Mouse (Mus musculus) myocyte (in vitro differentiated cells): ENCODE results near the gene Xxylt1.

ENCODE experiments used
- CEBPB ChIP-seq: IDR thresholded peaks from 2 replicates; pipeline ENCODE4 v1.6.1; 2011; ENCODE audit warnings: mild to moderate bottlenecking, moderate library complexity; ENCODE audit not compliant: poor library complexity, insufficient read depth, severe bottlenecking
- E2F4 ChIP-seq: IDR thresholded peaks from one replicate; pipeline ENCODE4 v1.6.1; 2011; ENCODE audit warnings: mild to moderate bottlenecking, control low read depth, moderate library complexity; ENCODE audit not compliant: insufficient read depth
- MAX ChIP-seq: IDR thresholded peaks from one replicate; pipeline ENCODE4 v1.6.1; 2011; ENCODE audit warnings: low read depth, mild to moderate bottlenecking, control low read depth
- MYOD1 ChIP-seq, 3 experiments: IDR thresholded peaks; one replicate each; pipeline ENCODE4 v1.6.1; 2011; ENCODE audit warnings: control low read depth in 2 of 3, low read depth in 2 of 3, mild to moderate bottlenecking in 2 of 3, moderate library complexity in 1 of 3; ENCODE audit not compliant: insufficient read length in 2 of 3, control insufficient read depth in 1 of 3
- MYOG ChIP-seq, 3 experiments: IDR thresholded peaks; one replicate each; pipeline ENCODE4 v1.6.1; 2011; ENCODE audit warnings: control low read depth in 2 of 3, low read depth in 2 of 3, mild to moderate bottlenecking in 2 of 3; ENCODE audit not compliant: insufficient read length in 2 of 3, control insufficient read depth in 1 of 3, insufficient read depth in 1 of 3
- POLR2A ChIP-seq: IDR thresholded peaks from one replicate; pipeline ENCODE4 v1.6.1; 2011; ENCODE audit warnings: low read depth, mild to moderate bottlenecking, control low read depth, moderate library complexity; ENCODE audit not compliant: insufficient read length
- POLR2AphosphoS2 ChIP-seq: IDR thresholded peaks from one replicate; pipeline ENCODE4 v1.6.1; 2011; ENCODE audit warnings: low read depth, control low read depth; ENCODE audit not compliant: insufficient read length
- TCF12 ChIP-seq: IDR thresholded peaks from one replicate; pipeline ENCODE4 v1.6.1; 2011; ENCODE audit warnings: mild to moderate bottlenecking, control low read depth; ENCODE audit not compliant: poor library complexity, insufficient read depth, severe bottlenecking
- TCF3 ChIP-seq: IDR thresholded peaks from one replicate; pipeline ENCODE4 v1.6.1; 2011; ENCODE audit warnings: low read depth, control low read depth; ENCODE audit not compliant: insufficient read length
- USF1 ChIP-seq: IDR thresholded peaks from one replicate; pipeline ENCODE4 v1.6.1; 2011; ENCODE audit warnings: low read depth, mild to moderate bottlenecking, control low read depth, moderate library complexity

DNA sequence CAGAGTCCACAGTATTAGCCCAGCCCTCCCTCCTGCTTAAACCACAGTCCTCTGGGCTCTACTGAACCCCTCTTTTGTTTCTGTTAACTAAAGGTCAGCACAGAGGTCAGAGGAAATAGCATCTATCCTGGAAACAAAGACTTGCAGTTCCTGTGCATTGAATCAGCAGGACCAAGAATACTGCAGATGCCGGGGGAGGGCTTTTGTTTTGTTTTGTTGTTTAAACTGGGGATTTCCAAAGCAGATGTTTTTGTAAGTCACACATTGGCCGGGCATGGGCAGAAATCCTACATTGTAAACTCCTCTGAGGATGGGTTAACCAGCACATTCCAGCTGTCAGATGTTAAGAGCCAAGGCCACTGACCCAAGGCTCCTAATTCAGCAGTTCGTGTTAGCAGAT, 141.3 kb downstream of the Xxylt1 start:
- TF ChIP-seq MYOG (IDR thresholded peaks at IDR 0.05; ENCODE audit: control insufficient read depth in 1 of 3, insufficient read depth in 1 of 3, insufficient read length in 2 of 3, low read depth in 2 of 3) (no peak), POLR2AphosphoS2 (no peak), POLR2A (no peak), E2F4 (no peak), CEBPB (no peak), TCF12 (no peak), USF1 (no peak), TCF3 (no peak), MAX (no peak), MYOD1 (IDR thresholded peaks at IDR 0.05; ENCODE audit: control insufficient read depth in 1 of 3, insufficient read length in 2 of 3, low read depth in 2 of 3) (no peak)
